Mouse (Mus musculus) kidney, postnatal 36 days (tissue): Measurements from ENCODE around the gene Casq1.
"Not testable (repeated sequence)": the region's sequence is repeated elsewhere in the genome, so short reads cannot be mapped to it uniquely, and the experiment has no call there.

Experiments
- DNase-seq, 2 experiments: peaks; one replicate each; pipeline ENCODE4 v3.0.0; 2021 to 2022; ENCODE audit warnings: mixed read lengths in 2 of 2

Casq1 gene

GRCm38 (mm10) chr1:172219451-172220406 is at the start of gene Casq1:
Gene Casq1 (minus strand): TSS chr1:172219868.
- DNase-seq = no peak

GRCm38 (mm10) chr1:172261477-172262078 is 41.9 kb upstream of the Casq1 start, which contains the start of gene Igsf8:
Gene Igsf8 (plus strand): TSS chr1:172261641.
- no peak for DNase-seq

GRCm38 (mm10) chr1:172258314-172258713 is 38.6 kb upstream of the Casq1 start, which contains the start of gene Atp1a4:
Gene Atp1a4 (minus strand): TSS chr1:172258414.
- DNase-seq = no peak

GRCm38 (mm10) chr1:172247679-172248078 is 28.0 kb upstream of the Casq1 start:
- DNase-seq = peak in 1 of 2 experiments; percentile 60

- no peak for DNase-seq
These were observed 27.5 kb upstream of the Casq1 start for GRCm38 (mm10) chr1:172247216-172247615.

- not testable (repeated sequence) for DNase-seq
These were observed 25.0 kb upstream of the Casq1 start for GRCm38 (mm10) chr1:172244645-172245044.

GRCm38 (mm10) chr1:172243547-172244205 is 24.0 kb upstream of the Casq1 start:
- DNase-seq = peak; percentile 34 to 71

GRCm38 (mm10) chr1:172242401-172242800 is 22.7 kb upstream of the Casq1 start:
- peak; percentile 64 to 80 for DNase-seq

GRCm38 (mm10) chr1:172240945-172241708 is 21.5 kb upstream of the Casq1 start:
- DNase-seq = peak in 1 of 2 experiments; percentile 40

- DNase-seq = no peak
These were observed 9.5 kb upstream of the Casq1 start for GRCm38 (mm10) chr1:172229215-172229614.

GRCm38 (mm10) chr1:172228209-172228608 is 8.5 kb upstream of the Casq1 start:
- DNase-seq = peak in 1 of 2 experiments; percentile 37

GRCm38 (mm10) chr1:172221297-172222063 is 1.8 kb upstream of the Casq1 start:
- DNase-seq = no peak

- peak; percentile 77 to 89 for DNase-seq
These were observed 746 bp upstream of the Casq1 start for GRCm38 (mm10) chr1:172220414-172220813.

- no peak for DNase-seq
These were observed 1.3 kb downstream of the Casq1 start for GRCm38 (mm10) chr1:172218164-172218910.

GRCm38 (mm10) chr1:172217148-172217547 is 2.5 kb downstream of the Casq1 start:
- peak; percentile 93 to 96 for DNase-seq

- DNase-seq = no peak
These were observed 4.9 kb downstream of the Casq1 start for GRCm38 (mm10) chr1:172214748-172215147.

GRCm38 (mm10) chr1:172213771-172214170 is 5.9 kb downstream of the Casq1 start:
- no peak for DNase-seq

- DNase-seq = no peak
These were observed 6.9 kb downstream of the Casq1 start for GRCm38 (mm10) chr1:172212776-172213175.

GRCm38 (mm10) chr1:172207111-172207584 is 12.5 kb downstream of the Casq1 start:
- no peak for DNase-seq

GRCm38 (mm10) chr1:172206141-172206917 is 13.3 kb downstream of the Casq1 start, which contains the start of gene Pea15a:
Gene Pea15a (minus strand): TSS chr1:172206804.
- DNase-seq = peak; percentile 86 to 91
